8 mouse cellular contexts compared by ENCODE assay signal in the genomic region with DNA sequence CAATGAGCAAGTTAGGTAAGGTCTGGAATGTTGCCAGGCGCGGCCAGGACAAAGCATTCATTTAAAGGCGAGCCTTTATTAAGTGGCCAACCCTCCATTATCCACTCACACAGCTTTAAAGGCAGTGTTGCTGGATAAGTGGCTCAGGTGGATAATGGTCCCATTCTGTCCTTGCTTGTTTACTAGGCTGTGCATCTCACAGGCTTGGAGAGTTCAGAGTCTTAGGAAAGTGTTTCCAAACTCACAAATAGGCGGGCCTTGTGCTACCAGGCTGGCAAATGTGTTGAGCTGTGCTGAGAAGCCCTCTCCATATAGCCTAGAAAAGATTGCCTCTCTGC.
DNase-seq lines count a peak whose midpoint lies in the region; ATAC-seq lines count a peak whose summit lies in the region.

No protein-coding gene starts in this region.

- peak; percentile 26 for DNase-seq in ovary, postnatal 36 days (ENCODE audit: low spot score)
- no peak for DNase-seq in ovary, postnatal 10 days (ENCODE audit: low spot score)
- peak; percentile 85 for DNase-seq in forebrain, embryonic 14.5 days (ENCODE audit: low spot score)
- peak; percentile 42 for DNase-seq in right cerebral cortex, postnatal 4 days
- no peak for DNase-seq in thymus, adult 18-20 months
- no peak for DNase-seq in cerebellum, adult 18-20 months
- DNase-seq in urinary bladder, postnatal 10 days (ENCODE audit: low spot score) = no peak

- 10% methylated on average over 4 of the region's 4 CpGs for WGBS in forebrain, embryonic 14.5 days
- 51% methylated on average over 4 of the region's 4 CpGs for WGBS in liver, embryonic 12.5 days (ENCODE audit: insufficient replicate concordance)

- ATAC-seq in forebrain, embryonic 14.5 days = peak; percentile 84
- peak; percentile 40 for ATAC-seq in liver, embryonic 12.5 days

- peak overlapping the region; percentile 67 for H3K27ac ChIP-seq in forebrain, embryonic 14.5 days (ENCODE audit: low read depth, low read length)
- H3K27ac ChIP-seq in liver, embryonic 12.5 days = peak overlapping the region; percentile 57

- peaks cover 18% of the 10 kb centered on the region; the same call in 1 of the 2 replicates for H3K36me3 ChIP-seq in forebrain, embryonic 14.5 days (ENCODE audit: control insufficient read depth, insufficient read depth, low read length)
- H3K36me3 ChIP-seq in liver, embryonic 12.5 days = peaks cover 14% of the 10 kb centered on the region; the same call in 1 of the 2 replicates

- peaks cover 22% of the 10 kb centered on the region for H3K4me1 ChIP-seq in forebrain, embryonic 14.5 days (ENCODE audit: control insufficient read depth, insufficient read depth, low read length)
- H3K4me1 ChIP-seq in liver, embryonic 12.5 days = peaks cover 85% of the 10 kb centered on the region

- H3K4me2 ChIP-seq in forebrain, embryonic 14.5 days (ENCODE audit: low read length) = peak overlapping the region; percentile 28; the same call in 1 of the 2 replicates
- H3K4me2 ChIP-seq in liver, embryonic 12.5 days = peak overlapping the region; percentile 27

- no peak overlapping the region; the same call in 1 of the 2 replicates for H3K9ac ChIP-seq in forebrain, embryonic 14.5 days (ENCODE audit: low read length)
- no peak overlapping the region for H3K9ac ChIP-seq in liver, embryonic 12.5 days

- no peaks in the 10 kb centered on the region for H3K27me3 ChIP-seq in forebrain, embryonic 14.5 days (replicated peaks; ENCODE audit: control insufficient read depth, insufficient read depth, low read length)
- no peaks in the 10 kb centered on the region for H3K27me3 ChIP-seq in liver, embryonic 12.5 days (replicated peaks)

- H3K9me3 ChIP-seq in forebrain, embryonic 14.5 days (replicated peaks; ENCODE audit: control insufficient read depth, low read length) = no peaks in the 10 kb centered on the region
- H3K9me3 ChIP-seq in liver, embryonic 12.5 days (replicated peaks) = no peaks in the 10 kb centered on the region

- H3K4me3 ChIP-seq in forebrain, embryonic 14.5 days (ENCODE audit: low read depth, low read length) = no peak overlapping the region
- H3K4me3 ChIP-seq in liver, embryonic 12.5 days = no peak overlapping the region

Comparison
In these comparisons a context has a peak if more than half of its experiments do, and no peak if none do; other contexts are left out.
1. DNase-seq: peak in ovary, postnatal 36 days (single experiment), forebrain, embryonic 14.5 days (single experiment) and right cerebral cortex, postnatal 4 days (single experiment); none in ovary, postnatal 10 days (single experiment), thymus, adult 18-20 months (0 of 2), cerebellum, adult 18-20 months (0 of 2) and urinary bladder, postnatal 10 days (single experiment).